Mouse (Mus musculus) spleen, adult 2 months (tissue): ENCODE data around the gene Caln1.

ENCODE experiments used
- CTCF ChIP-seq: fragments of 200-500 bp; IDR thresholded peaks from 2 replicates; pipeline ENCODE4 v1.5.1; 2011; ENCODE audit warnings: mild to moderate bottlenecking, inconsistent platforms; ENCODE audit not compliant: insufficient read depth, insufficient read length, insufficient replicate concordance; ENCODE audit errors: extremely low read depth
- POLR2A ChIP-seq: fragments of 200-500 bp; IDR thresholded peaks from 2 replicates; pipeline ENCODE4 v1.6.1; 2011; ENCODE audit warnings: low read depth, low read length, inconsistent platforms

DNA sequence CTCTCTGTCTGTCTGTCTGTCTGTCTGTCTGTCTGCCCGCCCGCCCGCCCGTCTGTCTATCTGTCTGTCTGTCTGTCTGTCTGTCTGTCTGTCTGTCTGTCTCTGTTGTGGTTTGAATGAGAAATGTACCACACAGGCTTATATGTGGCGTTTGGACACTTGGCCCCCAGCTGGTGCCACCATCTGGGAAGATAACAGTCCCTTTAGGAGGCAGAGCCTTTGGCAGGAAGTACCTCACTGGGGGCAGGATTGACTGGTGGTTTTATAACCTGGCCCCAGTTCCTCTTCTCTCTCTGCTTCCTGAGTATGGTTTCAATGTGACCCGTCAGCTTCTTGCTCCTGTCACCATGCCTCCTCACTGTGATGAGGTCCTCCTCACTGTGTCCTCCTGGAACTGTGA is 40.5 kb downstream of the Caln1 start:
- no peak for TF ChIP-seq CTCF
- TF ChIP-seq POLR2A: no peak
